Mouse (Mus musculus) kidney, postnatal 36 days (tissue): ENCODE data around the gene Kdm7a.

ENCODE experiments used
- DNase-seq, 2 experiments: peaks; one replicate each; pipeline ENCODE4 v3.0.0; 2021 to 2022; ENCODE audit warnings: mixed read lengths in 2 of 2

Gene Kdm7a

GRCm38 (mm10) chr6:39206581-39207461 is at the start of gene Kdm7a:
TSS of gene Kdm7a (minus strand) at chr6:39206789.
- DNase-seq = peak; percentile 90 to 93

- DNase-seq = no peak
Observed at GRCm38 (mm10) chr6:39255271-39255670, 48.7 kb upstream of the Kdm7a start.

- no peak for DNase-seq
Observed at GRCm38 (mm10) chr6:39250055-39250454, 43.5 kb upstream of the Kdm7a start.

GRCm38 (mm10) chr6:39249176-39249770 is 42.7 kb upstream of the Kdm7a start:
- DNase-seq = no peak

- DNase-seq = no peak
Observed at GRCm38 (mm10) chr6:39244066-39244465, 37.5 kb upstream of the Kdm7a start.

- peak; percentile 71 to 75 for DNase-seq
Observed at GRCm38 (mm10) chr6:39243511-39243961, 36.9 kb upstream of the Kdm7a start.

- peak; percentile 87 to 88 for DNase-seq
Observed at GRCm38 (mm10) chr6:39242718-39243471, 36.3 kb upstream of the Kdm7a start.

GRCm38 (mm10) chr6:39241421-39241891 is 34.9 kb upstream of the Kdm7a start:
- peak in 1 of 2 experiments; percentile 51 for DNase-seq

- DNase-seq = no peak
Observed at GRCm38 (mm10) chr6:39240956-39241355, 34.4 kb upstream of the Kdm7a start.

GRCm38 (mm10) chr6:39237887-39238286 is 31.3 kb upstream of the Kdm7a start:
- DNase-seq = peak in 1 of 2 experiments; percentile 32

- no peak for DNase-seq
Observed at GRCm38 (mm10) chr6:39232617-39233016, 26.0 kb upstream of the Kdm7a start.

GRCm38 (mm10) chr6:39230664-39231063 is 24.1 kb upstream of the Kdm7a start:
- DNase-seq = no peak

GRCm38 (mm10) chr6:39226610-39226955 is 20.0 kb upstream of the Kdm7a start:
- no peak for DNase-seq

- DNase-seq = no peak
Observed at GRCm38 (mm10) chr6:39225876-39226609, 19.5 kb upstream of the Kdm7a start.

GRCm38 (mm10) chr6:39223328-39223885 is 16.8 kb upstream of the Kdm7a start:
- DNase-seq = peak in 1 of 2 experiments; percentile 20

GRCm38 (mm10) chr6:39222487-39222886 is 15.9 kb upstream of the Kdm7a start:
- DNase-seq = no peak

GRCm38 (mm10) chr6:39217961-39218360 is 11.4 kb upstream of the Kdm7a start:
- no peak for DNase-seq

- no peak for DNase-seq
Observed at GRCm38 (mm10) chr6:39217138-39217537, 10.5 kb upstream of the Kdm7a start.

- no peak for DNase-seq
Observed at GRCm38 (mm10) chr6:39214949-39215606, 8.5 kb upstream of the Kdm7a start.

GRCm38 (mm10) chr6:39209677-39210076 is 3.1 kb upstream of the Kdm7a start:
- DNase-seq = no peak

GRCm38 (mm10) chr6:39208181-39208580 is 1.6 kb upstream of the Kdm7a start:
- DNase-seq = peak; percentile 72 to 79
